Mouse (Mus musculus) liver, embryonic 11.5 days (tissue): ENCODE results near the gene Clec10a. TPM values are rescaled to one million over a fixed set of nuclear protein-coding genes. Genes with fewer than 3 reads are reported as not detected.

Source experiments
- ATAC-seq: fragments of 200-750 bp; cut with Nextera tagmentation; replicated peaks from 2 replicates; pipeline ENCODE4 v1.8.0; 2017; ENCODE audit warnings: moderate number of reproducible peaks, mild to moderate bottlenecking, moderate TSS enrichment, moderate library complexity; ENCODE audit not compliant: low FRiP score
- DNase-seq: peaks from one replicate; pipeline ENCODE4 v3.0.0-alpha.2; 2017; ENCODE audit warnings: low spot score
- H3K27ac ChIP-seq: fragments of 300-500 bp; sonication (generic); 2 replicates; pipeline ENCODE4 v1.5.1; 2014; ENCODE audit warnings: mild to moderate bottlenecking, low read depth, low read length, control low read depth
- H3K27me3 ChIP-seq: fragments of 300-500 bp; sonication (generic); replicated peaks from 2 replicates; pipeline ENCODE4 v1.6.1; 2014; ENCODE audit warnings: low read length, mixed read lengths; ENCODE audit not compliant: control insufficient read depth, insufficient read depth
- H3K36me3 ChIP-seq: fragments of 300-500 bp; sonication (generic); 2 replicates; pipeline ENCODE4 v1.6.1; 2014; ENCODE audit warnings: mild to moderate bottlenecking, low read length, moderate library complexity, mixed read lengths; ENCODE audit not compliant: control insufficient read depth, insufficient read depth
- H3K4me1 ChIP-seq: fragments of 300-500 bp; sonication (generic); replicated peaks from 2 replicates; pipeline ENCODE4 v1.6.1; 2014; ENCODE audit warnings: low read length, mixed read lengths; ENCODE audit not compliant: control insufficient read depth, insufficient read depth
- H3K4me2 ChIP-seq: fragments of 300-500 bp; sonication (generic); 2 replicates; pipeline ENCODE4 v1.6.1; 2014; ENCODE audit warnings: mild to moderate bottlenecking, control low read depth, moderate library complexity
- H3K4me3 ChIP-seq: fragments of 300-500 bp; sonication (generic); 2 replicates; pipeline ENCODE4 v1.5.1; 2014; ENCODE audit warnings: low read depth, low read length, control low read depth
- H3K9ac ChIP-seq: fragments of 300-500 bp; sonication (generic); 2 replicates; pipeline ENCODE4 v1.6.1; 2014; ENCODE audit warnings: low read depth, low read length, control low read depth
- H3K9me3 ChIP-seq: fragments of 300-500 bp; sonication (generic); 2 replicates; pipeline ENCODE4 v1.6.1; 2016; ENCODE audit warnings: low read length, inconsistent platforms, mixed read lengths; ENCODE audit not compliant: control insufficient read depth
- WGBS: fragments of 180-500 bp; shearing (Covaris S2); extraction: QIAGEN DNeasy Blood & Tissue Kit; methylation state at CpG from one replicate; pipeline ENCODE4 v1.1.7; 2014; 5-methylcytosine and 5-hydroxymethylcytosine counted together
- polyA plus RNA-seq: library from polyadenylated mRNA; unstranded; fragments of >200 nt; fragmentation: Nextera tagmentation; extraction: Ambion mirVana; gene quantifications from 2 replicates; pipeline ENCODE4 v1.2.1, GENCODE M21; 2014

Clec10a gene
- polyA plus RNA-seq, 1 experiment from 2014 or later, result 0.41 TPM

GRCm38 (mm10) chr11:70208778-70209388, 52.9 kb downstream of the Clec10a start:
- Histone ChIP-seq H3K4me2 (no peak overlapping the region), H3K4me1 (0 out of 2 replicates have a peak, but pooled peaks cover 3% of the 10 kb centered on the region), H3K27ac (no peak overlapping the region), H3K27me3 (peaks cover 14% of the 10 kb centered on the region), H3K4me3 (no peak overlapping the region), H3K9ac (no peak overlapping the region), H3K36me3 (no peaks in the 10 kb centered on the region), H3K9me3 (no peaks in the 10 kb centered on the region)
- WGBS, result 73% methylated on average over 5 of the region's 5 CpGs
- no peak for ATAC-seq
- DNase-seq, result no peak

GRCm38 (mm10) chr11:70210681-70211080, 54.7 kb downstream of the Clec10a start:
- ATAC-seq, result no peak
- H3K36me3 ChIP-seq, result no peaks in the 10 kb centered on the region
- H3K4me1 ChIP-seq, result peaks cover 12% of the 10 kb centered on the region
- WGBS, result 79% methylated on average over 2 of the region's 2 CpGs
- no peak overlapping the region for H3K4me3 ChIP-seq
- no peak overlapping the region for H3K9ac ChIP-seq
- H3K9me3 ChIP-seq, result no peaks in the 10 kb centered on the region
- H3K27ac ChIP-seq, result no peak overlapping the region
- no peak overlapping the region for H3K4me2 ChIP-seq
- peaks cover 32% of the 10 kb centered on the region for H3K27me3 ChIP-seq
- DNase-seq, result no peak

GRCm38 (mm10) chr11:70211972-70212371, 56.0 kb downstream of the Clec10a start:
- no peaks in the 10 kb centered on the region for H3K36me3 ChIP-seq
- H3K9me3 ChIP-seq, result no peaks in the 10 kb centered on the region
- no peak overlapping the region for H3K4me2 ChIP-seq
- H3K27me3 ChIP-seq, result peaks cover 38% of the 10 kb centered on the region
- ATAC-seq, result no peak
- H3K9ac ChIP-seq, result no peak overlapping the region
- H3K4me3 ChIP-seq, result no peak overlapping the region
- H3K4me1 ChIP-seq, result peaks cover 12% of the 10 kb centered on the region
- no peak overlapping the region for H3K27ac ChIP-seq
- 81% methylated on average over 6 of the region's 6 CpGs for WGBS
- no peak for DNase-seq

- no peak within 1 kb of the TSS for H3K9ac ChIP-seq
- peaks cover 38% of the 10 kb centered on the region for H3K27me3 ChIP-seq
- peaks cover 12% of the 10 kb centered on the region for H3K4me1 ChIP-seq
- no peak for ATAC-seq
- H3K9me3 ChIP-seq, result no peaks in the 10 kb centered on the region
- H3K4me3 ChIP-seq, result no peak within 1 kb of the TSS
- H3K36me3 ChIP-seq, result no peaks in the 10 kb centered on the region
- no peak within 1 kb of the TSS for H3K27ac ChIP-seq
- WGBS, result 65% methylated on average over 6 of the region's 6 CpGs
- H3K4me2 ChIP-seq, result peak within 1 kb of the TSS; percentile 73; the same call in 1 of the 2 replicates
- DNase-seq, result no peak
Observed at GRCm38 (mm10) chr11:70212423-70212822, 56.4 kb downstream of the Clec10a start, which contains the start of gene Slc16a11. TSS of gene Slc16a11 (plus strand) at chr11:70212752.

GRCm38 (mm10) chr11:70212896-70213295, 56.9 kb downstream of the Clec10a start:
- 12% methylated on average over 9 of the region's 9 CpGs for WGBS
- Histone ChIP-seq H3K4me2 (0 out of 2 replicates have a peak overlapping the region, but pooled peaks have one; percentile 5), H3K4me3 (no peak overlapping the region), H3K9ac (no peak overlapping the region), H3K27ac (no peak overlapping the region), H3K36me3 (no peaks in the 10 kb centered on the region), H3K27me3 (peaks cover 38% of the 10 kb centered on the region), H3K4me1 (peaks cover 12% of the 10 kb centered on the region), H3K9me3 (no peaks in the 10 kb centered on the region)
- ATAC-seq, result no peak
- no peak for DNase-seq

- H3K27ac ChIP-seq, result no peak overlapping the region
- H3K9me3 ChIP-seq, result no peaks in the 10 kb centered on the region
- DNase-seq, result no peak
- ATAC-seq, result no peak
- WGBS, result 10% methylated on average over 26 of the region's 26 CpGs
- H3K27me3 ChIP-seq, result peaks cover 38% of the 10 kb centered on the region
- peak overlapping the region; percentile 73 for H3K4me2 ChIP-seq
- H3K36me3 ChIP-seq, result no peaks in the 10 kb centered on the region
- H3K4me1 ChIP-seq, result peaks cover 13% of the 10 kb centered on the region
- peak overlapping the region; percentile 40 for H3K4me3 ChIP-seq
- H3K9ac ChIP-seq, result no peak overlapping the region
Observed at GRCm38 (mm10) chr11:70213736-70214135, 57.7 kb downstream of the Clec10a start.

GRCm38 (mm10) chr11:70214191-70214855, 58.3 kb downstream of the Clec10a start:
- WGBS, result 3% methylated on average over 46 of the region's 46 CpGs
- peaks cover 17% of the 10 kb centered on the region for H3K4me1 ChIP-seq
- peak overlapping the region; percentile 44 for H3K9ac ChIP-seq
- H3K4me2 ChIP-seq, result peak overlapping the region; percentile 73
- H3K4me3 ChIP-seq, result peak overlapping the region; percentile 40
- peaks cover 38% of the 10 kb centered on the region for H3K27me3 ChIP-seq
- H3K9me3 ChIP-seq, result no peaks in the 10 kb centered on the region
- no peaks in the 10 kb centered on the region for H3K36me3 ChIP-seq
- ATAC-seq (peak; percentile 40; the same call in 1 of the 2 replicates), DNase-seq (peak; percentile 59)
- no peak overlapping the region for H3K27ac ChIP-seq

GRCm38 (mm10) chr11:70214856-70215209, 58.8 kb downstream of the Clec10a start:
- WGBS, result 5% methylated on average over 18 of the region's 18 CpGs
- H3K27me3 ChIP-seq, result peaks cover 38% of the 10 kb centered on the region
- peak overlapping the region; percentile 73 for H3K4me2 ChIP-seq
- DNase-seq, result no peak
- H3K9me3 ChIP-seq, result no peaks in the 10 kb centered on the region
- H3K27ac ChIP-seq, result no peak overlapping the region
- peak overlapping the region; percentile 40 for H3K4me3 ChIP-seq
- peaks cover 17% of the 10 kb centered on the region for H3K4me1 ChIP-seq
- ATAC-seq, result no peak
- H3K9ac ChIP-seq, result peak overlapping the region; percentile 44
- H3K36me3 ChIP-seq, result no peaks in the 10 kb centered on the region

GRCm38 (mm10) chr11:70215301-70215700, 59.3 kb downstream of the Clec10a start:
- H3K4me3 ChIP-seq, result no peak overlapping the region

More at GRCm38 (mm10) chr11:70215301-70215700, 59.3 kb downstream of the Clec10a start:
- H3K27ac ChIP-seq, result no peak overlapping the region
- H3K27me3 ChIP-seq, result peaks cover 38% of the 10 kb centered on the region
- peaks cover 17% of the 10 kb centered on the region for H3K4me1 ChIP-seq
- H3K9me3 ChIP-seq, result no peaks in the 10 kb centered on the region
- peak overlapping the region; percentile 73; the same call in 1 of the 2 replicates for H3K4me2 ChIP-seq
- DNase-seq (no peak), ATAC-seq (no peak)
- H3K9ac ChIP-seq, result no peak overlapping the region
- WGBS, result 24% methylated on average over 22 of the region's 22 CpGs
- H3K36me3 ChIP-seq, result no peaks in the 10 kb centered on the region
